Mouse (Mus musculus) embryonic facial prominence, embryonic 11.5 days (tissue): ENCODE measurements around the gene Plekha4. TPM values are rescaled to one million over a fixed set of nuclear protein-coding genes. Genes with fewer than 3 reads are reported as not detected.
"Not testable (repeated sequence)": the region's sequence is repeated elsewhere in the genome, so short reads cannot be mapped to it uniquely, and the experiment has no call there.

Source experiments
- ATAC-seq: fragments of 200-750 bp; cut with Nextera tagmentation; replicated peaks from 2 replicates; pipeline ENCODE4 v1.8.0; 2017; ENCODE audit warnings: low read depth; ENCODE audit not compliant: insufficient number of reproducible peaks, low FRiP score, low TSS enrichment
- DNase-seq: peaks from one replicate; pipeline ENCODE4 v3.0.0-alpha.2; 2015; ENCODE audit warnings: low spot score
- H3K27ac ChIP-seq: fragments of 300-500 bp; sonication (generic); replicated peaks from 2 replicates; pipeline ENCODE4 v1.5.1; 2014; ENCODE audit warnings: mild to moderate bottlenecking, low read depth, low read length, control low read depth
- H3K27me3 ChIP-seq: fragments of 300-500 bp; sonication (generic); 2 replicates; pipeline ENCODE4 v1.6.1; 2014; ENCODE audit warnings: mild to moderate bottlenecking, low read length, moderate library complexity, mixed read lengths; ENCODE audit not compliant: control insufficient read depth, insufficient read depth
- H3K36me3 ChIP-seq: fragments of 300-500 bp; sonication (generic); replicated peaks from 2 replicates; pipeline ENCODE4 v1.6.1; 2014; ENCODE audit warnings: low read depth, mild to moderate bottlenecking, low read length, moderate library complexity, mixed read lengths; ENCODE audit not compliant: control insufficient read depth, insufficient read depth
- H3K4me1 ChIP-seq: fragments of 300-500 bp; sonication (generic); 2 replicates; pipeline ENCODE4 v1.6.1; 2014; ENCODE audit warnings: low read length, mixed read lengths; ENCODE audit not compliant: control insufficient read depth, insufficient read depth
- H3K4me2 ChIP-seq: fragments of 300-500 bp; sonication (generic); 2 replicates; pipeline ENCODE4 v1.6.1; 2014; ENCODE audit warnings: low read depth, mild to moderate bottlenecking, control low read depth, low read length, moderate library complexity
- H3K4me3 ChIP-seq: fragments of 300-500 bp; sonication (generic); 2 replicates; pipeline ENCODE4 v1.5.1; 2014; ENCODE audit warnings: low read depth, low read length, control low read depth
- H3K9ac ChIP-seq: fragments of 300-500 bp; sonication (generic); replicated peaks from 2 replicates; pipeline ENCODE4 v1.6.1; 2014; ENCODE audit warnings: mild to moderate bottlenecking, control low read depth, low read length
- H3K9me3 ChIP-seq: fragments of 300-500 bp; sonication (generic); replicated peaks from 2 replicates; pipeline ENCODE4 v1.6.1; 2016; ENCODE audit warnings: mild to moderate bottlenecking, low read length, inconsistent platforms, mixed read lengths; ENCODE audit not compliant: control insufficient read depth
- WGBS: fragments of 180-500 bp; shearing (Covaris S2); extraction: QIAGEN DNeasy Blood & Tissue Kit; methylation state at CpG from one replicate; pipeline ENCODE4 v1.1.7; 2014; 5-methylcytosine and 5-hydroxymethylcytosine counted together
- polyA plus RNA-seq: library from polyadenylated mRNA; unstranded; fragments of >200 nt; fragmentation: Nextera tagmentation; extraction: Ambion mirVana; gene quantifications from 2 replicates; pipeline ENCODE4 v1.2.1, GENCODE M21; 2014

Plekha4 gene
- 0.62 and 1.3 TPM in 2 replicates for polyA plus RNA-seq

GRCm38 (mm10) chr7:45525809-45526473 is at the start of gene Plekha4, which contains the start of gene Ppp1r15a:
Gene Plekha4, plus strand, starts transcription at chr7:45526330.
Gene Ppp1r15a, minus strand, starts transcription at chr7:45526268.
- H3K27ac ChIP-seq: peak within 1 kb of the TSS; percentile 65; the same call in 1 of the 2 replicates
- no peaks in the 10 kb centered on the region for H3K4me1 ChIP-seq
- H3K27me3 ChIP-seq: no peaks in the 10 kb centered on the region
- H3K9me3 ChIP-seq: no peaks in the 10 kb centered on the region
- no peaks in the 10 kb centered on the region for H3K36me3 ChIP-seq
- ATAC-seq: peak; percentile 68
- H3K9ac ChIP-seq: peak within 1 kb of the TSS; percentile 85
- WGBS: under 1% methylated on average over 54 of the region's 54 CpGs
- DNase-seq: peak; percentile 95
- peak within 1 kb of the TSS; percentile 84 for H3K4me2 ChIP-seq
- peak within 1 kb of the TSS; percentile 77 for H3K4me3 ChIP-seq

GRCm38 (mm10) chr7:45476453-45476852 is 49.7 kb upstream of the Plekha4 start:
- Histone ChIP-seq H3K4me3 (no peak overlapping the region), H3K4me1 (no peaks in the 10 kb centered on the region), H3K9ac (no peak overlapping the region), H3K4me2 (no peak overlapping the region), H3K9me3 (no peaks in the 10 kb centered on the region), H3K27ac (no peak overlapping the region), H3K36me3 (no peaks in the 10 kb centered on the region), H3K27me3 (no peaks in the 10 kb centered on the region)
- no peak for ATAC-seq
- WGBS: 58% methylated on average over 1 of the region's 1 CpGs
- DNase-seq: no peak

- no peak overlapping the region for H3K4me3 ChIP-seq
- H3K9me3 ChIP-seq: no peaks in the 10 kb centered on the region
- 12% methylated on average over 3 of the region's 3 CpGs for WGBS
- H3K9ac ChIP-seq: no peak overlapping the region
- ATAC-seq (no peak), DNase-seq (peak; percentile 74)
- no peak overlapping the region for H3K27ac ChIP-seq
- H3K36me3 ChIP-seq: no peaks in the 10 kb centered on the region
- H3K4me2 ChIP-seq: no peak overlapping the region
- H3K4me1 ChIP-seq: no peaks in the 10 kb centered on the region
- H3K27me3 ChIP-seq: no peaks in the 10 kb centered on the region
Observed at GRCm38 (mm10) chr7:45477003-45477402, 49.1 kb upstream of the Plekha4 start.

- 94% methylated on average over 7 of the region's 7 CpGs for whole genome bisulfite sequencing
- ATAC-seq (0 out of 2 replicates have a peak, but pooled peaks have one; percentile 4), DNase-seq (no peak)
- Histone ChIP-seq H3K4me1 (no peaks in the 10 kb centered on the region), H3K4me3 (no peak overlapping the region), H3K9me3 (no peaks in the 10 kb centered on the region), H3K36me3 (no peaks in the 10 kb centered on the region), H3K27me3 (no peaks in the 10 kb centered on the region), H3K27ac (no peak overlapping the region), H3K4me2 (no peak overlapping the region), H3K9ac (no peak overlapping the region)
Observed at GRCm38 (mm10) chr7:45478774-45479173, 47.4 kb upstream of the Plekha4 start.

- H3K36me3 ChIP-seq, H3K27me3 ChIP-seq, H3K9me3 ChIP-seq, H3K4me1 ChIP-seq, H3K27ac ChIP-seq, DNase-seq, H3K4me2 ChIP-seq, ATAC-seq, H3K9ac ChIP-seq, H3K4me3 ChIP-seq: not testable (repeated sequence)
- WGBS: 75% methylated on average over 3 of the region's 4 CpGs
Observed at GRCm38 (mm10) chr7:45480310-45480709, 45.8 kb upstream of the Plekha4 start.

GRCm38 (mm10) chr7:45481374-45481927 is 44.7 kb upstream of the Plekha4 start, which contains the start of gene Tulp2:
Gene Tulp2, plus strand, starts transcription at chr7:45481877.
- 55% methylated on average over 15 of the region's 15 CpGs for WGBS
- no peak within 1 kb of the TSS for H3K27ac ChIP-seq
- ATAC-seq (peak; percentile 64; the same call in 1 of the 2 replicates), DNase-seq (peak; percentile 78)
- H3K4me2 ChIP-seq: no peak within 1 kb of the TSS
- no peak within 1 kb of the TSS for H3K9ac ChIP-seq
- no peaks in the 10 kb centered on the region for H3K9me3 ChIP-seq
- H3K36me3 ChIP-seq: no peaks in the 10 kb centered on the region
- no peaks in the 10 kb centered on the region for H3K4me1 ChIP-seq
- H3K27me3 ChIP-seq: no peaks in the 10 kb centered on the region
- H3K4me3 ChIP-seq: no peak within 1 kb of the TSS

- Histone ChIP-seq H3K27me3 (no peaks in the 10 kb centered on the region), H3K4me2 (no peak overlapping the region), H3K4me1 (no peaks in the 10 kb centered on the region), H3K36me3 (no peaks in the 10 kb centered on the region), H3K4me3 (no peak overlapping the region), H3K9me3 (no peaks in the 10 kb centered on the region), H3K27ac (no peak overlapping the region), H3K9ac (no peak overlapping the region)
- no peak for DNase-seq
- 90% methylated on average over 1 of the region's 1 CpGs for WGBS
- no peak for ATAC-seq
Observed at GRCm38 (mm10) chr7:45482166-45482565, 44.0 kb upstream of the Plekha4 start.

GRCm38 (mm10) chr7:45484985-45485384 is 41.1 kb upstream of the Plekha4 start:
- not testable (repeated sequence) for H3K4me3 ChIP-seq, H3K4me2 ChIP-seq, H3K9ac ChIP-seq, DNase-seq, ATAC-seq, H3K9me3 ChIP-seq, H3K4me1 ChIP-seq, H3K36me3 ChIP-seq, H3K27ac ChIP-seq, H3K27me3 ChIP-seq
- WGBS: 92% methylated on average over 5 of the region's 5 CpGs
